Mouse (Mus musculus) heart, postnatal 36 days (tissue): ENCODE results near the gene Top2a. TPM values are rescaled to one million over a fixed set of nuclear protein-coding genes. Genes with fewer than 3 reads are reported as not detected.

Experiments used
- DNase-seq, 2 experiments: peaks; one replicate each; pipeline ENCODE4 v3.0.0; 2021 to 2022
- intact Hi-C: fragments of 180-260 bp; cut with DNase I; formaldehyde crosslinking; loops from one replicate; pipeline ENCODE4 v1.15.1; 2025
- total RNA-seq, 2 experiments: library from RNA; stranded (reverse); gene quantifications; 2 replicates each; pipeline ENCODE4 v1.2.3; 2021

Gene Top2a
- total RNA-seq, 2 experiments from 2014 or later, result 3.9 to 4.6 TPM

DNA sequence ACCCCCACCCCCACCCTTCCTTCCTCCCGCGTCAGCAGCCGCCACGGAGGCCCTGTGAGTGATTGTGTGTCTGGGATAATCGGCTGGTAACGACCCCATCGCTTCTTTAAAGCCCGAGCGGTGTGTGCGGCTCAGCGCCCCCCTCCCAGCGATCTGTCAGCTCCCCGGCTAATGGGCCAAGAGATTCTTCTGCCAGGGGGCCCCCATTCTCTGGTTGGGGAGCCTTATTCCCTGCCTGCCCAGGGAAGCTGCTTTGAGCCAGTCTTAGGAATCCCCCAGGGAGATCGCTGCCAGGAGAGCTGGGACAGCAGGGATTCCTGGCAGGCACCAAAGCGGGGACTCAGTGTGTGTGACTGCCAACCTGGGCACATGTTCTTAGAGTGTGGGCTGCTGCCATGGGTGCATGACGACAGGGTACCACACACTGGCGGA is 54.5 kb downstream of the Top2a start:
- DNase-seq, result peak; percentile 11 to 20
- intact Hi-C loops, result no loop called here

DNA sequence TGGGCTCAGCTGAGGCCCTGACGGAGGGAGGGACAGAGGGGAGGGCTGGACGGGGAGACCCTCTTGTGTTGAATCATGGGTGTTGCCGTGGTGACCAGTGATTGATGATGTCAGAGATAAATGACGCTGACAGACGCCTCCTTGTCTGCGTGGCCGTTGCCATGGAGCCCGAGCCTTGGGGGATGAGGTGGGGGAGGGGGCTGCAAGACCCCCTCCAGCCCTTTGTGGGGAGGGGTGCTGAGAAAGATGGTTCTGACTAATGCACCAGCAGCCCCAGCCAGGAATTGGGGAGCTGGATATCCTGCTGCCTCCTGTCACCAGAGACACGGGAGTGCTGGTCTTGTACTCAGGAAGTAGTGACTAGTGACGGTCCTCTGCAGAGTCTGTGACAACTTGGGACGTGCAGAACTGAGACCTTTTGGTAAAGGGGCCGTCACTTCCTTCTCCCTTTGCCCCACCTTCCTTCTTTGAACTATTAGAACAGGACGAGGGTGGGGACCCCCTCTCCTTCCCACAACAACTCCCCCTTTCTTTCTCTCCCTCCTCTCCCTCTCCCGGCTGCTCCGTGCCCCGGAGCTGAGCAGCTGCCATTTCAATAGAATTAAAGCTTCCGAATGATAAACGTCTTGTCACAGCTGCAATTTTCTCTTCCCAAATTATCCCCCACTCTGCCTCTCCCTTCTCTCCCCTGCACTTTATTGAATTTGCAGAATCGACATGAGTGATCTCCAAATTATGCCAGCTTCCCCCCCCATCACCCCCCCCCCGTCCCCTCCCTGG is 55.1 kb downstream of the Top2a start:
- no peak for DNase-seq
- intact Hi-C loops, result no loop called here

DNA sequence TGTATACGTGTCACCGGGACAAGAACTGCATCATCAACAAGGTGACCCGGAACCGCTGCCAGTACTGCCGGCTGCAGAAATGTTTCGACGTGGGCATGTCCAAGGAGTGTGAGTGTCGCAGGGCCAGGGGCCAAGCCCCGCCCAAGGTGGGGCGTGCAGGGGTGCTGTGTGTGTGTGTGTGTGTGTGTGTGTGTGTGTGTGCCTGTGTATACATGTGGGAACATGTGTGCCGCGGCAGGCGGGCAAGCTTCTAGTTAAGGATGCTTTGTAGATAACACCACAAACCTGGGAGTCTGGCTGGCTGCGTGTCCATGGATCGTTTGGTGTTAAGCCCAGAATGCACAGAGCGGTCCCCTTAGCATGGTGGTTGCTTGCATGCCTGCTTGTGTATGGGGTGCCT is 55.9 kb downstream of the Top2a start:
- DNase-seq, result no peak
- intact Hi-C loops, result no loop called here

DNA sequence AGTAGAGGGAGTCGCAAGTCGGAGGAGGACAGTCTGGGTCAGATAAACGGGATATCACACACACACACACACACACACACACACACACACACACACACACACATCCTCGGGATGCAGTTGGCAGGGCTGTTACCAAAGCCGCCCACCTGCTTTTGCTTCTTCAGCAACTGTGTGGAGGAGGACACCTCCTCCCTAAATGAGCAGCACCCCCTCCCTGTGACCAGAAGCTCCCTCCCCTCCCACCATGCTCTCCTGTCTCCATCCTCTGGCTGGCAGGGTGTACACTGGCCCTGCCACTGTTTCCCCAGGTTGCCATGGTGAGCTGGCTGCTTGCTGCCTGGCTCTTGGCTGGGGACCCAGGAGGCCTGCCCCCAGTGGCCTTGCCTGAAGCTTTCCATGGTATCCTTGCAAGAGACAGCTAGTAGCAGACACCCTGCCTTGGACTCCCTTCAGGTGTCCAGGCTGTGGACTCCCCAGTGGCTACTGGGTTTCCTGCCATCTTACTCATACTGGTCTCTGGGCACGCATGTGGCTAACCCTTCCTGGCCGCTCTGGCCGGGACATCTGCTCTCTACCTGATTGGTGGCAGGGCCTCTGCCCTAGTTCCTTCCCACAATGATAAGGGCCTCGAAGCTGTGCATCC is 57.4 kb downstream of the Top2a start:
- intact Hi-C loops, result no loop called here
- peak; percentile 82 to 86 for DNase-seq

DNA sequence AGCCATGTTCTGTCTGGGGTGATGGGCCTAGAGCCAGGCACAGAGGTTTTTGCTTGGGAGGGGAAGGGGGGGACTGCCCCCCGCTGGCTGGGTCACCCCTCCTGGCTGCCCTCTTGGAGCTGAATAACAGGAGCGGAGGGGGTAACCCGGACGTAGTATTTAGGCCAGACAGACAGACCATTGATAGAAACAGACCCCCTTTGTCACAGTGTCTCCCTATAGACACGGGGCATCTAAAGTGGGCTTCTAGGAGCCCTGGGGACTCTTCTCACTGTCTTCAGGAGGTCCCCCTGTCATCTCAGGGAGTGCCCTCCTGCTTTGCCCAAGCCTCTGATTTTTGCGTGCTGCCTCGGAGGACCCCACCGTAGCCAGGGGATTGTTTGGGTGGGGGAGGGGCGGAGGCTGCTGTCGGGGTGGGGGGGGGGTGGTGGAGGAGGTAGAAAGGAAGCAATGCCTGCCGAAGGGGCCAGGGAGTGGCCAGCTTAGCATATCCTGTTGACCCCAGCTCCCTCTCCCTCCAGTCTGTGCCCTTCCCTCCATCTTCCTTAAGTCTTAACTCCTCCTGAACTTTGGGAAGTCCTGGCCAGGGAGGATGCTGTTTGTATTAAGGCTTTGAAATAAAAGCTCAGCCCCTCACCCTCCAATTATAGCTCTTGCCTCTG is 58.4 kb downstream of the Top2a start:
- peak in 1 of 2 experiments; percentile 4 for DNase-seq
- intact Hi-C loops, result no loop called here

DNA sequence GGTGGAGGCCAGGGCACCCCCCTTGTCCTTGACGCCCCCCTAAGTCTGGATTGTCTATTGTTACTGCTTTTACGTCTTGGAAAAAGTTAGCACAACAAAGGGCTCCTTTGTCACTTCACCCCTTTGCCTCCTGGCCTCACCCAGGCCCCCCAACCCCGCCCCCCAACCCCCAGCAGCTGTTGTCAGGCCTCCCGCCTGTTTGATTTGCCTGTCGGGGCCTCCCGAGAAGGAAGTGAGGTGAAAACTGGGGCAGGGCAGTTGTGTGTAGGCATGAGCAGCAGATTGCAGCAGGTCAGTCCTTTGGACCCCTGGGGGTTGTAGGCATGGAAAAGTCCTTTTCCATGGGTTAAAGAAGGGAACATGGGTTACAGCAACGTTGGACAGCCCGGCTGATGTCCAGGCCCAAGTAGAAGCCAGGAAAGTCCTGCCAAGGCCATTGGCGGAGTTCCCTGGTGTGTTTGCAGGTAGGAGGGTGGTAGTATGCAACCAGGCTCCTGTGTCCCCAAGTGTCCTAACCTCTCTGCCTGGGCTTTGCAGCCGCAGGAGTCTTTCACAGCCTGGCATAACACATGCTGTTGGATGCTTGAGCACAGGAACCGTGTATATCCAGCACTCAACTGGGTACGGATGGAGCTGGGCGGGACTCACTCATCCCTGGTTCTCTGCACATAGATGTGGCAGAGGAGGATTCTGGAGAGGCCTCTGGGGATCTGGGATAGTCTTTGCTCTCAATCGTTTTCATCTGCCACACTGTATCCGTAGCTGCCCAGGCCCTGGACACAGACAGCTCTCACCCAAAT is 59.2 kb downstream of the Top2a start:
- DNase-seq, result peak; percentile 72 to 73
- intact Hi-C loops, result no loop called here

DNA sequence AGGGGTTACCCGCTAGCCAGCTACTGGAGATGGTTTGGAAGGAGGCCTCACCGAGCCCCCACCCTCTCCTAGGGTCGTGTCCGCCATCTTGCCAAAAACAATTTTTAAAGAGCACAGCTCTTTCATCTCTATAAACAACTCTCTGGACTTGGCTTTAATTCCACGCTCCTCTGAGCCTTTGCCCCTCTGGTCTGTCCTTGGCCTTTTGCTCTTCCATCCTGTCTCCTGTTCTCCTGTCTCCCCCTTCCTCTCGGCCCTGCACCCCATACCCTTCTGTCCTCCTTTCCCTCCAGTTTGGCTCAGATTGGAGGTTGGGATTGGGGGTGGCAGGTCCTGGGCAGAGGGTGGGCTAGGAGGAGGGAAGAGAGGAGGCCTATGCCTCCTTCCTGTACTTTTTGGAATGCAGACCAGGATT is 59.8 kb downstream of the Top2a start:
- intact Hi-C loops, result no loop called here
- peak in 1 of 2 experiments; percentile 4 for DNase-seq

DNA sequence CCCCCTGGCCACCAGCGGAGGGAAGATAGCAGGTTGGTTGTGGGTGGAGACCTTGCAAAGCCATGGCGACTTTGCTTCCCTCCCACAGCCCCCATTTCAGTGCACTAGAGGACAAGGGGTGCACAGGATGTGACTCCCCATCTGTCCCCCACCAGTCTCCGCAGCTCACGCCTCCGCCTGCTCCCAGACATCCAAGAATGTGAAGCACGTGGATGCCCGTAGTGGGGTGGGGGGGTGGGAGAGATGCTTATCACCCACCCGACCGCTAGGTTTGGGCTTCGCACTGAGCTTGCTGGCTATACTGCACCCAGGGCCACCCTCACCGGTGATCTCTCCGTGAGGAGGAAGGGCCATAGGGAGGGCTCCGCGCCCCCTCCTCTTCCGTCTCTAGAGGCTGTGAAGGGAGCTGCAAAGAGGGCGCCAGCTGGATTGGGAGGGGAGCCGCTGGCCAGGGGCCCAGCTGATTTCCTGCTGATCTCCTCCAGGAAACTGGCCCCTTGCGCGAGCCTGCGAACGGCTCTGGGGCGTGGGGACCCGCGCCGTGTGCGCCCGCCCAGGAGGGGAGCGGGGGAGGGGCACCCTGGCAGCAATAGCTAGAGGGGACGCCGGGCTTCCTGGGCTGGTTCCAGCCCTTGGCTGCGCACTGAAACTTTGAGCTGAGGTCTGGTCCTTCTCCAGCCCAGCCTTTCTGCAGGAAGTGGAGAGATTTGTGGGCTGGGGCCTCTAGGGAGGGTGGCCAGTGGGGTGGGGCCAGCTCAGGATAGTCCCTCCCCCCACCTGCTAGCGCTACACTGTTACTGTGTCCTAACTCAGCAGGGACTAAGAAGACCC is 60.6 kb downstream of the Top2a start:
- peak; percentile 87 to 88 for DNase-seq
- intact Hi-C loops, result loop anchor here (1.0 kb wide), 1 partner anchor 21 kb away; no protein-coding TSS in a partner anchor

DNA sequence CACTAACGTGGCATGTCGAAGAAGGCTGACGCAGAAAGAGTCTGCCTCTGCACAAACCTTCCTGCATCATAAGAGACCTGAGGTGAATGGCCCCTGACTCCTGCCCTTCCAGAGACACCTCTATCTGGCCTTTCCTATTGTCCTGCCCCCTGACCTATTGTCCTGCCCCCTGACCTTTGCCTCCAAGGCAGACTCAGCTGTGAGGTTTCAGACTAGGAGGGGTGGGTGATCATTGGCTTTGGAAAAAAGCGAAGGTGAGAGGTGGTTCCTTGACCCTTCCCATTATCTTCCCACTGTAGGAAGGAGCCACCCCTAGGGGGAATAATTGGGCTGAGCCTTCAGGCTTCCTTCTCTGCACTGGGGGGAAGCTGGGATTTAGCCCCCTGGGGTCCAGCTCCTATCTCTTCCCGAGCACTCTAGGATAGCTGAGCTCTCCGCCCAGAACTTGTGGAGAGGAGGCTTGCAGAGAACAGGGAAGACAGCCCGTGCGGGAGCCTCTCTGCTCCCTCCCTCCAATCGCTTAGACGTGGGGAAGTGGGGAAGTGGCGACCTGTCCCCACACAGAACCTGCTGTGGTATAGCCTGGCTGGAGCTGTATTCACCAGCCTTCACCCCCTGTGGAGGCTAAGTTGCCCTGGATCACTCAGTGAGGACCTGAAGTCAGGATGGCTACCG is 61.4 kb downstream of the Top2a start:
- intact Hi-C loops, result loop anchor here (1.0 kb wide), 1 partner anchor 20 kb away; no protein-coding TSS in a partner anchor
- DNase-seq, result peak; percentile 20 to 25

DNA sequence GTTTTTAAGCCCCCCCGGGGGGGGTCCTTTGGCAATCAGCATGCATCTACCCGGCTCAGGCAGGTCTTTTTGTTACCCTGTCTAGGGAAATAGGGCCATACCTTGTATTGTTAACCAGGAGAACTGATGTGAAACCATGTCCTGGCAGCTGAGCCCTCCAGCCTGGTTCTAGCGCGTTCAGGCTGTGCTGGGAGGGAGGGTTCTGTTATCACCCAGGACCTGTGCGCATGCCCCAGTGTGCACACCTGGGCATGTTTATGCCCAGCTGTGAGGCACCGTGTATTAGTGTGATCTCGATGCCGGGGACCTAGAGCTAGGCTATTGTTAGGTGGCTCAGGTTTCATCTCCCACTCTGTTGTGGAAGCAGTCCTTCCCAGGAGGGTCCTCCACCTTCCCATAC is 62.2 kb downstream of the Top2a start:
- DNase-seq, result peak; percentile 10 to 17
- intact Hi-C loops, result no loop called here

DNA sequence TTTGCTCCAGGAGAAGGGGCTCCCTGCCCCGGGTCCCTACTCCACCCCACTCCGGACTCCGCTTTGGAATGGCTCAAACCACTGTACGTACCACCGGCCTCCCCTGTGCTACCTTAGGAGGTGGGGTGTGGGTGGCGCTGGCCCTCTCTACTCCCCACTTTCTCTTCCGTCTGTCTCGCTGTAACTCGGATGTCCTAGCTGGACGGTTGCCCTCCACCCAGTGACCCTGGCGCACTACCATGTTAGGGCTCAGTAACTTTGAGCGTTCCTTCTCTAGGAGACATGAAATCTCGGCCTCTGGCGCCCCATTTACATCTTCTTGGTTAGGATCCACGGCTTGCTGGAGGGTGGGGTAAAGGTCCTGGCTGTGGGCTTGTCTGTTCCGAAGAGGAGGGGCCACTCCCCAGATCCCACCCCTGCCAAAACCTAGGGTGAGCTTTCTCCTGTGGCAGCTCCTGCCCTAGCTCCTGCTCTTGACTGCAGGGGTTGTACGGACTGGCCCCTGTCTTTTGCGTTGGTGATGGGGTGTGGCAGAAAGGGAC is 62.9 kb downstream of the Top2a start:
- DNase-seq, result peak; percentile 58 to 62
- intact Hi-C loops, result no loop called here

DNA sequence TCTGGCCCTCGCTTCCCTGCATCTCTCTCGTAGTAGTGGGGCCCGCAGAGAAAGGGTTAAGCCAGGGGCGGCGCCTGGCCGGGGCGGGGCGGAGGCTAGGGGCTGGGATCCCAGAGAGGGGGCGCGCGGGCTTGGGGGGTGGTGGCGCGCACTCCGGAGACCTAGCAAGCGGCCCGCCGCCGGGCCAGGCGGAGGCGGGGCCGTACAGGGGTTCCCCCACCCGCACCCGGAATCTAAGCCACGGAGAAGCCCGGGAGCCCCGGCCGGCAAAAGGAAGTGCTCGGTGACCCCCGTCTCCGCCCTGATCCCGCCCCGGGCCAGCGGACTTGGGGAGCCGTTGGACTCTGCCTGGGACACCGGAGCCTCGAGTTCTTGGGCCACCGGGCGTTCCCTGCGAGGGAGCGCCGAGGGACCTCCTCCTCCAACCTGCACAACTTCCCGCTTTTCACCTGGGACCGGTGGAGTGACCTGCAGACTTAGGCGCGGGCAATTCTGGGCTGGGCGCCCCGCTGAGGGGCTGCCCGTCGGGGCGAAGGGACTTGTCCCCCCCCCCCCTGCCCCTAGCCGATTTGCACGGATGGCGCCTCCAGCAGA is 63.6 kb downstream of the Top2a start:
- intact Hi-C loops, result no loop called here
- DNase-seq, result peak; percentile 79 to 84

DNA sequence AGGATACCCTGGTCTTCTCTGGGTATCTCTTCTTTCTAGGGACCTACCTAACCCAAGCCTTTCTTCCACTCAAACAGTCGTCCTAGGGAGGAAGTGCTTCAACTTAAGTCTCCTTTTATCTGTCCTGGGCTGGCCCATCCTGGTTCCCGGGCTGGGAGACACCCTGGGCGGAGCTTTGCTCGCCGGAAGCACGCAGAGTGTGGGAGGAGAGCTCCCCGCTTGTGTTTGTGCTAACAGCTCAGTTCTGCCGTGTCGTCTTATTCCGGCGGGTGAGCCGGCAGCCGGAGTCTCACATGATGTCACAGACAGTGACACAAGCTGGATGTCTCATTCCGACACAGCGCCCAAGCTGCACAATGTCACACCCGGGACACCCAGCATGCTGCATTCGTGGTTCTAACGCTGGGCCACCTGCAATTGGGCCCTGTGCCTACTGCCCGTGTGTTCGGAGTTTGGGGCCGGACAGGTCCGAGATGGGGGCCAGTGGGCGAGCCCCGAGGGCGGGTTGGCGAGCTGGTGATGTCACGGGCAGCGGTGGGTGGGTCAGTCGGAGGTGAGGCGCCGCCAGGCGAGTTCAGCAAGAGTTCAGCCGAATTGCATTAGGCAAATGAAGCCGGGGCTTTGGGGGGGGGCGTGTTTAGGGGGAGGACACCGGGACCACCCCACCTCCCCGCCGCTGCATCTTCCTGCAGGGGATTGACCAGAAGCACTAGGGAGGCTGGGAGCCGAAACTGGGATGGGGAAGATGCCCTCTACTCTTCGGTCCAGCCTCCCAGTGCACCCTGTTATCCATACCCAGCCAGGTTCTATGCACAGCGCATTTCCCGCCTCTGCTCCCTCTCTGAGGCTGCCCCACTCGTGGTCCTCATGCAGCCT is 64.3 kb downstream of the Top2a start:
- peak; percentile 85 for DNase-seq
- intact Hi-C loops, result no loop called here

DNA sequence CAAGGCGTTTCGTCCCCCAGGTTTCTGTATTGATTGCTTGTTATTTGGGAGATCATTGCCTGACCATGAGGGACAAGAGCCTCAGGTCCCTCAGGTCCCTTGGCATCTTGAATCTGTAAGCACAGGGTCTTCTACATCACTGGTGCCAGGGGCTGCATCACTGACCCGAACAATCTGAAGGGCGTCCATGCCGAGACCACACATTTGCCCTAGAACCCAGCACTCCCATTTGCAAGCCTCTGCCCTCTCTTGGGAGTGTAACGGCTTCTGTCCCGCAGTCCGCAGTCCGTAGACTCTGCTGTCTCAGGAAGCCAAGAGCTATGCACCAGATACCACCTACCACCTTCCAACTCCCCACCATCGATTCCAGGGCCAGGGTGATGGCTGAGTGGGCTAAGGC is 67.6 kb downstream of the Top2a start:
- no peak for DNase-seq
- intact Hi-C loops, result no loop called here

DNA sequence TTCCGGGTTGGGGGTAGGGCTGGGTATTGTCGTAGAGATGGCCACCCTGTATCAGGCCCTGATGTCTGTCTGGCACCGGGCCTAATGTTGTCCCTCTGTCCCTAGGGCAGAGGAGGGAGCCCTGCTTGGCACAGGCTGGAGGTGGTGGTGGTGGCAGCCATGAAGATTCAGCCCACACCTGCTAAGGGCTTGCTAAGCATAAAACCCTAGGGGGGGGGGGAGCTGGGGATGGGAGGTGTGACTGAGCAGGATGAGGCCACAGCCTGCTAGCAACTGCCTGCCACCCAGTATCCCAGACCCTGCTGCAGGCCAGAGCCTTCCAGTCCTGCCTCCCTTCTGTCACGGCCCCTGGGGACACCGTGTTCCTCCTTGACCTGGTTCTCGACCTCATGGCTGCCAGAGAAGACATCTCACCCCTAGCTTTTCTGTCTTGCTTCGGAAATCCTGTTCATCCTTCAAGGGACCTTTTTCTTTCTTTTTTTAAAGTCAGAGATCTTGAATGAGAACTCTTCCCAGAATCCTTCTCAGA is 68.2 kb downstream of the Top2a start:
- peak in 1 of 2 experiments; percentile 7 for DNase-seq
- intact Hi-C loops, result no loop called here

DNA sequence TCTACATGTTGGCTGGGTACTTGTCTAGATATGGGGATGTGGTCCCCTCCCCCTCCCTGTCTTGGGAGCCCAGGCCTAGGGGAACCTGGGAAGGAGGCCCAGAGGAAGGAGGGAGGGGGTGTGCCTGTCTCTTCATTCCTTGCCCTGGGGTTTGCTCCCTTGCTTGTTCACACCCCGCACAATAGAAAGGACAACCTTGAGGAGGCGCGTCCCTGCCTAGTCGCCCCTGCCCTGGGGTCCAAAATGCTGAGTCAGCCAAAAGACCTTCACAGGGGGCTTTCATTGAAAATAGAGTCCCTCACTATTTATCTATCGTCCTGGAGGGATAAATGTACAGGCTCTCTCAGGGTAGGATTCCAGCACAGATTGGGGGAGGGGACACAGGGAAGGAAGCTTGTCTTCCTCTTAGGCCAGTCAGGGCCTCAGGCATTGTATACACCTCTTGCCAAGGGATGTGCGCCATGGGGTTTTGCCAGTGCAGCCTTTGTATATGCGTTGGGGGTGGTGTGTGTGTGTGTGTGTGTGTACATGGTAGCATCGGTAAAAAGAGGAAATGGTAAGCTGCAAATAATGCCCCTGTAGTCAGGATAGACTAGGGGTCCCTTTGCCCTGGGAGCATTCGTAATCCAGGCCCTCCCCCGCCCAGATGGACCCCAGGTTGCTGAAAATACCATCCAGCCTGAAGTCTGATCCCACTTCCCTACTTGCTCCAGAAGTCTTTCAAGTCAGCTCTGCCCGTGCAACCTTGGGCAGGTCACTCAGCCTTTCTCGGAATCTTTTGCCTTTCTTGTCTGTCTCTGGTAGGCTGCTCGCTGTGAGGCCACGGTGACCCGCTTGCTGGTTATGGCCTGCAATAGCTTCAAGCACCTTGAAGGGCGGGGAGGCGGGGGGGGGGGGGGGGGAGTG is 68.9 kb downstream of the Top2a start:
- intact Hi-C loops, result no loop called here
- DNase-seq, result peak in 1 of 2 experiments; percentile 40
